Mouse (Mus musculus): ENCODE results near the gene Atrn. TPM values are rescaled to one million over a fixed set of nuclear protein-coding genes. Genes with fewer than 3 reads are reported as not detected.

Atrn gene
- polyA plus RNA-seq, 1 experiment from 2014 or later: 10.8 TPM

- Histone ChIP-seq H3K4me2 (no peak overlapping the region), H3K27ac (no peak overlapping the region), H3K4me1 (replicated peaks) (no peaks in the 10 kb centered on the region), H3K4me3 (replicated peaks) (no peak overlapping the region), H3K36me3 (peaks cover 30% of the 10 kb centered on the region), H3K9ac (replicated peaks) (no peak overlapping the region), H3K27me3 (no peaks in the 10 kb centered on the region), H3K9me3 (no peaks in the 10 kb centered on the region)
- ATAC-seq (ENCODE audit: insufficient number of reproducible peaks, insufficient read depth, low FRiP score, low TSS enrichment, low read depth): no peak
These were observed 55.6 kb downstream of the Atrn start for GRCm38 (mm10) chr2:130961851-130962250.

GRCm38 (mm10) chr2:130965042-130965441 is 58.7 kb downstream of the Atrn start:
- Histone ChIP-seq H3K9ac (replicated peaks) (no peak overlapping the region), H3K9me3 (no peaks in the 10 kb centered on the region), H3K27me3 (no peaks in the 10 kb centered on the region), H3K4me1 (replicated peaks) (no peaks in the 10 kb centered on the region), H3K4me3 (replicated peaks) (no peak overlapping the region), H3K27ac (no peak overlapping the region), H3K36me3 (0 out of 2 replicates have a peak, but pooled peaks cover 7% of the 10 kb centered on the region), H3K4me2 (no peak overlapping the region)
- WGBS: 97% methylated on average over 1 of the region's 1 CpGs
- ATAC-seq (ENCODE audit: insufficient number of reproducible peaks, insufficient read depth, low FRiP score, low TSS enrichment, low read depth): no peak

GRCm38 (mm10) chr2:130971030-130971429 is 64.7 kb downstream of the Atrn start:
- 92% methylated on average over 4 of the region's 4 CpGs for WGBS

GRCm38 (mm10) chr2:130972386-130972785 is 66.1 kb downstream of the Atrn start:
- Histone ChIP-seq H3K36me3 (peaks cover 25% of the 10 kb centered on the region), H3K4me2 (no peak overlapping the region)
- WGBS: 87% methylated on average over 4 of the region's 4 CpGs

More at GRCm38 (mm10) chr2:130971030-130971429, 64.7 kb downstream of the Atrn start:
- H3K36me3 ChIP-seq: peaks cover 25% of the 10 kb centered on the region
- no peak overlapping the region for H3K4me3 ChIP-seq (replicated peaks)
- H3K27me3 ChIP-seq: no peaks in the 10 kb centered on the region; the same call in 1 of the 2 replicates
- no peaks in the 10 kb centered on the region for H3K9me3 ChIP-seq
- no peak for ATAC-seq (ENCODE audit: insufficient number of reproducible peaks, insufficient read depth, low FRiP score, low TSS enrichment, low read depth)
- no peak overlapping the region for H3K27ac ChIP-seq
- no peaks in the 10 kb centered on the region for H3K4me1 ChIP-seq (replicated peaks)
- no peak overlapping the region for H3K9ac ChIP-seq (replicated peaks)
- no peak overlapping the region for H3K4me2 ChIP-seq

GRCm38 (mm10) chr2:130974928-130975327 is 68.6 kb downstream of the Atrn start:
- Histone ChIP-seq H3K36me3 (peaks cover 32% of the 10 kb centered on the region), H3K9ac (replicated peaks) (no peak overlapping the region), H3K4me2 (no peak overlapping the region), H3K9me3 (no peaks in the 10 kb centered on the region), H3K4me1 (replicated peaks) (no peaks in the 10 kb centered on the region), H3K4me3 (replicated peaks) (no peak overlapping the region), H3K27me3 (no peaks in the 10 kb centered on the region; the same call in 1 of the 2 replicates), H3K27ac (no peak overlapping the region)
- ATAC-seq (ENCODE audit: insufficient number of reproducible peaks, insufficient read depth, low FRiP score, low TSS enrichment, low read depth): no peak
- whole genome bisulfite sequencing: 90% methylated on average over 1 of the region's 1 CpGs

More at GRCm38 (mm10) chr2:130972386-130972785, 66.1 kb downstream of the Atrn start:
- no peak for ATAC-seq (ENCODE audit: insufficient number of reproducible peaks, insufficient read depth, low FRiP score, low TSS enrichment, low read depth)
- H3K9ac ChIP-seq (replicated peaks): no peak overlapping the region
- no peak overlapping the region for H3K4me3 ChIP-seq (replicated peaks)
- no peaks in the 10 kb centered on the region for H3K9me3 ChIP-seq
- no peaks in the 10 kb centered on the region; the same call in 1 of the 2 replicates for H3K27me3 ChIP-seq
- H3K27ac ChIP-seq: no peak overlapping the region
- no peaks in the 10 kb centered on the region for H3K4me1 ChIP-seq (replicated peaks)

- no peaks in the 10 kb centered on the region for H3K9me3 ChIP-seq
- peaks cover 37% of the 10 kb centered on the region for H3K36me3 ChIP-seq
- H3K9ac ChIP-seq (replicated peaks): no peak overlapping the region
- H3K4me1 ChIP-seq (replicated peaks): no peaks in the 10 kb centered on the region
- H3K4me2 ChIP-seq: no peak overlapping the region
- no peak for ATAC-seq (ENCODE audit: insufficient number of reproducible peaks, insufficient read depth, low FRiP score, low TSS enrichment, low read depth)
- no peak overlapping the region for H3K4me3 ChIP-seq (replicated peaks)
- no peak overlapping the region for H3K27ac ChIP-seq
- no peaks in the 10 kb centered on the region; the same call in 1 of the 2 replicates for H3K27me3 ChIP-seq
These were observed 71.3 kb downstream of the Atrn start for GRCm38 (mm10) chr2:130977589-130977988.

GRCm38 (mm10) chr2:130978058-130978847 is 72.0 kb downstream of the Atrn start:
- no peak for ATAC-seq (ENCODE audit: insufficient number of reproducible peaks, insufficient read depth, low FRiP score, low TSS enrichment, low read depth)
- H3K9me3 ChIP-seq: no peaks in the 10 kb centered on the region
- no peak overlapping the region for H3K9ac ChIP-seq (replicated peaks)
- H3K4me3 ChIP-seq (replicated peaks): no peak overlapping the region
- peaks cover 39% of the 10 kb centered on the region for H3K36me3 ChIP-seq
- no peak overlapping the region for H3K4me2 ChIP-seq
- WGBS: 81% methylated on average over 10 of the region's 10 CpGs
- no peaks in the 10 kb centered on the region for H3K4me1 ChIP-seq (replicated peaks)
- no peak overlapping the region for H3K27ac ChIP-seq
- H3K27me3 ChIP-seq: no peaks in the 10 kb centered on the region; the same call in 1 of the 2 replicates

GRCm38 (mm10) chr2:130979138-130979537 is 72.8 kb downstream of the Atrn start:
- ATAC-seq (ENCODE audit: insufficient number of reproducible peaks, insufficient read depth, low FRiP score, low TSS enrichment, low read depth): no peak
- H3K36me3 ChIP-seq: peaks cover 31% of the 10 kb centered on the region
- H3K4me1 ChIP-seq (replicated peaks): no peaks in the 10 kb centered on the region
- H3K4me3 ChIP-seq (replicated peaks): no peak overlapping the region
- no peaks in the 10 kb centered on the region for H3K9me3 ChIP-seq
- H3K9ac ChIP-seq (replicated peaks): no peak overlapping the region
- no peaks in the 10 kb centered on the region; the same call in 1 of the 2 replicates for H3K27me3 ChIP-seq
- no peak overlapping the region for H3K4me2 ChIP-seq
- H3K27ac ChIP-seq: no peak overlapping the region

GRCm38 (mm10) chr2:130992818-130993217 is 86.5 kb downstream of the Atrn start:
- Histone ChIP-seq H3K4me1 (replicated peaks) (no peaks in the 10 kb centered on the region), H3K36me3 (peaks cover 37% of the 10 kb centered on the region), H3K9ac (replicated peaks) (no peak overlapping the region), H3K9me3 (no peaks in the 10 kb centered on the region), H3K4me2 (no peak overlapping the region), H3K27me3 (no peaks in the 10 kb centered on the region), H3K27ac (no peak overlapping the region), H3K4me3 (replicated peaks) (no peak overlapping the region)
- no peak for ATAC-seq (ENCODE audit: insufficient number of reproducible peaks, insufficient read depth, low FRiP score, low TSS enrichment, low read depth)
- 90% methylated on average over 2 of the region's 2 CpGs for WGBS

GRCm38 (mm10) chr2:131009123-131009522 is 102.8 kb downstream of the Atrn start:
- Histone ChIP-seq H3K27me3 (no peaks in the 10 kb centered on the region), H3K4me3 (replicated peaks) (no peak overlapping the region), H3K36me3 (peaks cover 48% of the 10 kb centered on the region), H3K4me1 (replicated peaks) (no peaks in the 10 kb centered on the region), H3K4me2 (no peak overlapping the region), H3K9ac (replicated peaks) (no peak overlapping the region), H3K9me3 (no peaks in the 10 kb centered on the region), H3K27ac (no peak overlapping the region)
- ATAC-seq (ENCODE audit: insufficient number of reproducible peaks, insufficient read depth, low FRiP score, low TSS enrichment, low read depth): no peak
- 85% methylated on average over 2 of the region's 2 CpGs for WGBS

GRCm38 (mm10) chr2:131010566-131010965 is 104.3 kb downstream of the Atrn start:
- Histone ChIP-seq H3K4me2 (no peak overlapping the region), H3K36me3 (peaks cover 48% of the 10 kb centered on the region), H3K27me3 (no peaks in the 10 kb centered on the region), H3K4me1 (replicated peaks) (no peaks in the 10 kb centered on the region), H3K4me3 (replicated peaks) (no peak overlapping the region), H3K9me3 (no peaks in the 10 kb centered on the region), H3K27ac (no peak overlapping the region), H3K9ac (replicated peaks) (no peak overlapping the region)
- WGBS: 89% methylated on average over 1 of the region's 1 CpGs
- ATAC-seq (ENCODE audit: insufficient number of reproducible peaks, insufficient read depth, low FRiP score, low TSS enrichment, low read depth): no peak

- no peak overlapping the region for H3K4me3 ChIP-seq (replicated peaks)
- no peak for ATAC-seq (ENCODE audit: insufficient number of reproducible peaks, insufficient read depth, low FRiP score, low TSS enrichment, low read depth)
- H3K36me3 ChIP-seq: peaks cover 66% of the 10 kb centered on the region
- no peak overlapping the region for H3K4me2 ChIP-seq
- H3K27me3 ChIP-seq: no peaks in the 10 kb centered on the region
- no peak overlapping the region for H3K9ac ChIP-seq (replicated peaks)
- no peaks in the 10 kb centered on the region for H3K4me1 ChIP-seq (replicated peaks)
- no peaks in the 10 kb centered on the region for H3K9me3 ChIP-seq
- WGBS: 91% methylated on average over 2 of the region's 2 CpGs
- no peak overlapping the region for H3K27ac ChIP-seq
These were observed 118.9 kb downstream of the Atrn start for GRCm38 (mm10) chr2:131025230-131025629.
